Mouse (Mus musculus) WW6 (cell line): ENCODE data around the gene Lman2.

Experiments used
- DNase-seq: peaks from one replicate; pipeline ENCODE4 v3.0.0-alpha.2; 2013; ENCODE audit warnings: low read depth, low spot score

The Lman2 gene

DNA sequence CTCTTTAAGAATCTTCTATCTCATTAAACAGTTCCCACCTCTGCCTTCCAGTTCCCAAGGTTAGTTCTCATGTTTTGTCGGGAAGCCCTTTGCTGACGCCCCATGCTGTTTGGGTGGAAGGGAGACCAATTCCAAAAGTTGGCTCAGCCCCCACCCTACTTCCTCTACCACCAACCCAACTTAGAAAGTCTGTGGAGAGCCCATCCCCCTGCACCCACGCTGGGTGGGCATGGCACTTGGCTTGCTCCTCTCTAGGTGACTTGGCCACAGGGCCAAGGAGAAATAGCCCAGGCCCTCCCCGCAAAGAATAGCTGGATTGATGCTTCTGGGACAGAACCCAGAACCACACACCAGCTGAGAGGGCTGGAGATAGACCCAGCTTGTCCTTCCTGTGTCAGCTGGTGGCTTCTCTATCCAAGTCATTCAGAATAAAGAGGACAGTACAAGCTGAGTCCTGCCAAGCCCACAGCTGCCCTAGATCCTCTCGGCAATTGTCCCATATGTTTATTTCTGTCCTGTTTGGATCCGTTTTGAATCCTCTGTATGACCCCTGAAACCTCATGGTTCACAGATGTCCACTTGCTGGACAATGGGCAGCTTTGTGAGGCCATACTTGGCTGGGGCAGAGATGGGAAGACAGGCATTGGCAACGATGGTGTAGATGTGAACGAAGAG, 8.6 kb upstream of the Lman2 start:
- no peak for DNase-seq

DNA sequence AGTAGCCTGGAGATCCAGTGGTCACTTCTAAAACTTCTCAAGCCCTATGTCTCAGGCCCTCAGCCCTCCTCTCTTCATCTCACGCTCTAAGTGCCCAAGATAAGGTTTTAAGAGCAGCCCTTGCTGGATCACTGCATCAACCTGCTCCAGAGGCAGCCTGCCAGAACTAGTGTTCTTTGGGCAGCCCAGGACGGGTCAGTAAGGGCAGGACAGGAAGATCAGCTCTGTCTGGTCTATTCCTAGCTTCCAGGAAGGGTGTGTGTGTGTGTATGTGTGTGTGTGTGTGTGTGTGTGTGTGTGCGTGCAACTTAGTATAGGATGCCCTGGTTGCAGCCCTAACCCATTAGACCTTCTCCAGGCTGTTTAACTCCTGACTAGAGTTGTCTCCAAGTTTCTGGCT, 7.7 kb upstream of the Lman2 start:
- DNase-seq, result no peak

DNA sequence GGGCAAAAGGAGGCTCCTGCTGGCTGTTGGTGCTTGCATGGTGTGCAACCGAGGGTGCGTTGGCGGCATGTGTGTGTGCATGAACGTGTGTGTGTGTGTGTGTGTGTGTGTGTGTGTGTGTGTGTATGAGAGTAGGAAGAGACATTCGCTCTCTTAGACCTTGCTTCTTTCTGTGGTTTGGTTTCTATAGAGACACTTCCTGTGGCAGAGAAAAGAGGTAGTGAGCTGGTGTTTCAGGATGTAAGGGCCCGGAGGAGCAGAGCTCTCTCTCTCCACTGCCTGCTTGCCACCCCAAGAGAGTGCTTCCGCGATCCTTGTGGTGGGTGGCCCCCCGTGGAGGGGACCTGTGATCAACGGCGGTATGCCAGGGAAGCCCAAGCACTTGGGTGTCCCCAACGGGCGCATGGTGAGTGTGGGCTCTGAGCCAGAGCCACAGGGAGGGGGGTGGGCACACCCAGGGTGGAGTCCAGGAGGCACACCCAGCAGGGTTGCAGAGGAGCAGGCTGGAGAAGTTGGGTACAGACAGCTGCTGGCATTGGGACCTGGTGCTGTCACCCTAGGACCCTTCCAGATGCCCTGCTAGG, 7.0 kb upstream of the Lman2 start, which contains the start of gene Rgs14:
Gene Rgs14, plus strand, starts transcription at position 202 of the 584 bp plus-strand sequence.
- DNase-seq, result no peak

DNA sequence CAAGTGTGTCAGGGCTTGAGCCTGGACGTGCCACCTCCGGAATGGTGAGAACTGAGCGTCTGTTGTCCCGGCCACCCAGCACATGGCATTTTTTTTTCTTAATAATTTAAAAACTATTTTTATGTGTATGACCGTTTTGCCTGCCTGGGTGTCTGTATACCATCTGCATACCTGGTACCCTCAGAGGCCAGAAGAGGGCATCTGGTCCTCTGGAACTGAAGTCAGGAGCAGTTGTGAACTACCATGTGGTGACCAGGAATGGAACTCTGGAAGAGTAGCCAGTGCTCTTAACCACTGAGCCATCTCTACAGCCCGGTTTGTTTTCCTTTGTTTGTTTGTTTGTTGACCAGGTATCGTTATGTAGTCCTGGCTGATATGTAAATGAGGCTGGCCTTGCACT, 5.8 kb upstream of the Lman2 start:
- DNase-seq, result no peak

DNA sequence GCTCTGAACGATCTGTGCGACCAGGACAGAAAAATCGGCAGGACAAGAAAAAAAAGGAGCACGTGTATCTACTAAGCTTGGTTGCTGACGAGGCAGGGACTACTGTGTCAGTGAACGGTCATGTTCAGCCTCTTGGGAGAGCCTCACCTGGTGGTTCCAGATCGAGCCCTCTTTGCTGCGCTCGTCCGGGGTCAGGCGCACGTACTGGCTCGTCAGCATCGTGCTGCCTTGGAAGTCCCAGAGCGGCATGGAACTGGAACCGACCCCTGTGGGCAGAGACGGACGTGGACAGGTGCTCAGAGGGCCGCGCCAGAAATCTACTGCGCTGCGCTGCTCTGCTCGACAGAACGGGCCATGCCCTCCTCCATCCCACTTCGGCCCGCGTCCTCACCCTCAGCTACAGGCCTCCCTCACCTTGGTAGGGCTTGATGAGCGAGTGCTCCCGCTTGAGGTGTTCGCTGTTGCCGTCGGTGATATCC, 570 bp downstream of the Lman2 start:
- DNase-seq, result no peak

DNA sequence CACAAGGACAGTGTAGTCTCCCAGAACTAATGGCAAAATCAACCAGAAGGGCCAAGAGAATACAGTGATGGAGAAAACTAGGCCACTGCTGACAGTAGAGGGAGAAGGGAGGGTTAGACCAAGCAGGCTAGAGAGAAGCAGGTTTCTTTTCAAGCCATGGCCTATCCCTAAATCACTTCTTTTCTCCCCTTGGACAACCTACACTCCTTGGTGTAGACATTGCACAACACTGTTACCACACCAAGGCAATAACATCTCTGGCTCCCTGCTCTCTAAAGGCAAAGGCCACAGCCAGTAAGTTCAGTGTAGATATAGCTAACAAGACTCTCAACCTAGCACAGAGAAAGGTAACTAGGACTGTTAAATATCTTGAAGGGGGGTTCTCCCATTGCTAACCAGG, 1.4 kb downstream of the Lman2 start:
- no peak for DNase-seq

DNA sequence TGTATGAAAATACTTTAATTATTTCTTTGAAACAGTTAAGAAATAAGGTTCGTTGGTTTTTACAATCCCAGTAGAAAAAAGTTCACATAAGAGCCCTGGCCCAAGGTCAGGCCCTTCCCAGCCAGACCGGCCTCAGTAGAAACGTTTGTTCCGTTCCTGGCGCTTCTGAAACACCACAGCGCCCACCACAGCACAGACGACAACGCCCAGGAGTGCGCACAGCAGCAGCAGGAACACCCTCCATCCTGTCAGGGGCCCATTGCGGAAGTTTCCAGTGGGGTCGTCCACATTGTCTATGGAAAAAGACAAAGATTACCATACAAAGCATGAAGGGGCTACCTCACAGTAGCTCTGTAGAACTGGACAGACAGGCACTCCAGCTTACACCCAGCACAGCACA, 15.8 kb downstream of the Lman2 start:
- no peak for DNase-seq

DNA sequence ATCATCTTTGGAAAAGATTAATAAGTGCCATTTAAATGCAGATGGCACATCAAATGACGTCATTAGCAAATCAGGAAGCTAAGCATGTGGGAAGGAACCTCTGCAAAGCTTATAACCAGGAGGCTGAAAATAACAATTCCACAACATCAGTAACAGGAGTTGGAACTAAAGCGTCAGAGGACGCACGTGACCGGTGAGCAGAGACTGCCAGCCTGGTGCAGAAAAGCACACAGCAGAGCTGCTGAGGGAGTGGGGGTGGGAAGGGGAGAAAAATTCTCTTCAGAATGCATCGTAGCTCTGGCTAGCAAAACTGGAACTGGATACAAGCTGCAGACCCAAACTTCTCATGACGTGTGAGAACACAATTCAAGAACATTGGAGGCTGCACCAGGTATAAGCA, 18.3 kb downstream of the Lman2 start:
- DNase-seq, result no peak

DNA sequence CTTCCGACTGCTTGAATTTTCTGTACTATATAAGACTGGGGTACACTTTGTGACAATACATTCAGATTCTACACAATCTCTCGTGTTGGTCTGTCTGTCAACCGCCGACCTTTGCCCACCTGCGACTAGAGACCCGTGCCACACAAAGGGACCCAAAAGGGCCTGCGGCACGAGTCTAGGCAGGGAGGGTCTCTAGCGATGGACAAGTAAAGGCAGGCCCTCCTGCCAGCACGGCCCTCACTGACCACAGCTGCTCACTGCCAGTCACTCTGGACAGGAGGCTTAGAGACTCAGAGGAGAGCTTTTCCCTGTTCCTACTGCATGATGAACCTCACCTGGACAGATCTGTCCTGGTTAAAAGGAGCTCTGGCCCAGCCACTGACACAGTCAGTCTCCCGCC, 20.1 kb downstream of the Lman2 start:
- no peak for DNase-seq

DNA sequence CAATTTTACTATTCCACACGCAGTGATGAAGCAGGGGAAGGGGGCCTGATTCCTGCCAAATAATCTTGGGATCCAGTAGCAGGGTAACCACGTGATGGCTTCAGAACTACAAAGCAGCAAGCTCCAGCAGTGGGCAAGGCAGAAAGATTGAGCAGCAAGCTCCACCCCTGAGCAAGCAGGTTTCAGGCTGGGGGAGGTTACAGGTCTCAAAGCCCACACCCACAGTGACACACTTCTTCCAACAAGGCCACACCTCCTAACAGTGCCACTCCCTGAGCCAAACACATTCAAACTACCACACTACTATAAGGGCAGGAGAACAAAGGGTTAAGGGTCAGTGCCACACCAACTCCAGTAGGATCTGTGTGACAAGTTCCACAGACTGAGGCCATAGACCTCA, 23.3 kb downstream of the Lman2 start:
- DNase-seq, result no peak

DNA sequence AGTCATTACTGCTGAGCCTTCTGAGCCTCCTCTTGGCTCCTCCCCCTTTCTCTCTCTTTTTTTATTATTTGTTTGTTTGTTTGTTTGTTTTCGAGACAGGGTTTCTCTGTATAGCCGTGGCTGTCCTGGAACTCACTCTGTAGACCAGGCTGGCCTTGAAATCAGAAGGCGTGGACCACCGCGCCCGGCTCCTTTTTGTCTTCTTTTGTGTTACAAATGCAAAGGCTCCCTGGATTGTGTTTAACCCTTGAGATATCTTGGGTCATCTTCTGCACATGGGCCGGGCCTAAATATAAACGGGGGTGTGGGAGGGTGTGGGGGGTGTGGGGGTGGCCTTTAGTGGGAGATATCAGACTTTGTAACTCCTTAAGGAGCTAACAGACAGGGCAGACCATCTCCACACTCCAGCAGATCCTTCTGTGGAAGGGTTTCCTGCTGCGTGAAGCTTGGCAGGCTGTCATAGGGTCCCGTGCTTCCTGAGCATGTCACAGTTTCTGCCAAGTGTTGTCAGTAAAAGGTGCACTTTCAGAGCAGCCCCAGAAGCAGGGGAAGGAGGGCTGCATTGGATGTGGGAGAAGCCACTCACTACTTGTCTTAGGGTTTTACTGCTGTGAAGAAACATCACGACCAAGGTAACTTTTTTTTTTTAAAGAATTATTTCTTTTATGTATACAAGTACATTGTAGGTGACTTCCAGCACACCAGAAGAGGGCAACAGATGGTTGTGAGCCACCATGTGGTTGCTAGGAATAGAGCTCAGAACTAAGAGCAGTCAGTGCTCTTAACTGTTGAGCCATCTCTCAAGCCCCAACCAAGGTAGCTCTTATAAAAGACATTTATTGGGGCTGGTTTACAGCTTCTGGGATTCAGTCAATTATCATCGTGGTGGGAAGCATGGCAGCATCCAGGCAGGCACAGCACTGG, 24.2 kb downstream of the Lman2 start:
- no peak for DNase-seq

DNA sequence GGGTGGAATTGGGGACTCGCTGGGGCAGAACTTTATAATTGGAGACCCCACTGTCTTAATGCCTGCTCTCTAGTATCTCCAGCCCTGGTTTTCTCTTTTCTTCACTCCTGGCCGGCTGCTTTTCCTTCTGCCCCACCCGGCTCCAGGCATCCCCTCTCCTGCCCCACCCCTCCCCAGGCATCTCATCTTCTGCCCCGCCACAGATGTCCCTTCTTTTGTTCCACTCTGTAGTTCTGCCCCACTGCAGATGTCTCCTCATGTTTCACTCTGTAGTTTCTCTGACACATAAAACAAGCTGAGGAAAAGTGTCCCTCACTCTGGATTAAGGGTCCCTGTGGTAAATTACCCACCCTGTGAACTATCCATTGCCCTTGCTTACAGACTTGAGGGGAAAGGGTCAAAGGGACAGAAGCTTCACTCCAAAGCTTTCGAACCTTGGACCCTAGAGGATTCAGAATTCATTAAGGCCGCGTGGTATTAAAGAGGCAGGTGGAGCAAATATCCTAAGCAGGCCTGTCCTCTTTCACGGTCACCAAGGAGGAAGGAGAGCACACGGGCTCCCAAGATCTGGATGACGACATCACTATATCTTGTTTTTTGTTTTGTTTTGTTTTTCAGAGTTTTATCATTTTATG, 25.1 kb downstream of the Lman2 start:
- DNase-seq, result no peak

DNA sequence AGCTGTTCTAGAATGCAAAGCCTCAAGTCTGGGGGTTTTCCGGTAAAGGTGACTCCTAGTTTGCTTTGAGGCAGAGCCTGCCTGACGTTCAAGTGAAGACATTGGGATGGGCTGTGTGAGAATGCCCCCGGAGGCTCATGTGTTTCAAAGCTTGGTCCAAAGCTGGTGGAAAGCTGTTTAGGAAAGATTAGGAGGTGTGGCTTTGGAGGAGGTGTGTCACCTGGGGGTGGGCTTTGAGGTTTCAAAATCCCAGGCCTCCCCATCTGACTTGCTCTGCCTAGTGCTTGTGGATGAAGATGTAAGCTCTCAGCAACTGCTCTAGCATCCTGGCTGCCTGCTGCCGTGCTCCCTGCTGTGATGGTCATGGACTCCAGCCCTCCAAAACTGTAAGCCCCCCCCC, 26.9 kb downstream of the Lman2 start:
- DNase-seq, result no peak

DNA sequence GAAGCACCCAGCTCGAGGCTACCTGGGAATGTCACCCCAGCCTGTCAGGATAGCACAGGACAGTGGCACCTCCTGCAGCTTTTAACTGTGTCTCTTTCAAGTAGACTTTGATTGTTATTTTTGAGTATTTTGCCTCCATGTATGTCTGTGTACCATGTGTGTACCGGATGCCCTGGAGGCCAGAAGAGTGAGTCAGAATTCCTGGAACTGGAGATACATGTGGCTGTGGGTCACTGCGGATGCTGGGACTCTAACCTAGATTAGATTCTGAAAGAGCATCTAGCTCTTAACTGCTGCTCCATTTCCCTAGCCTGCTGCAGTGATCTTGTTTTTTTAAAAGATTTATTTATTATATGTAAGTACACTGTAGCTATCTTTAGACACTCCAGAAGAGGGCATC, 30.3 kb downstream of the Lman2 start:
- DNase-seq, result no peak

DNA sequence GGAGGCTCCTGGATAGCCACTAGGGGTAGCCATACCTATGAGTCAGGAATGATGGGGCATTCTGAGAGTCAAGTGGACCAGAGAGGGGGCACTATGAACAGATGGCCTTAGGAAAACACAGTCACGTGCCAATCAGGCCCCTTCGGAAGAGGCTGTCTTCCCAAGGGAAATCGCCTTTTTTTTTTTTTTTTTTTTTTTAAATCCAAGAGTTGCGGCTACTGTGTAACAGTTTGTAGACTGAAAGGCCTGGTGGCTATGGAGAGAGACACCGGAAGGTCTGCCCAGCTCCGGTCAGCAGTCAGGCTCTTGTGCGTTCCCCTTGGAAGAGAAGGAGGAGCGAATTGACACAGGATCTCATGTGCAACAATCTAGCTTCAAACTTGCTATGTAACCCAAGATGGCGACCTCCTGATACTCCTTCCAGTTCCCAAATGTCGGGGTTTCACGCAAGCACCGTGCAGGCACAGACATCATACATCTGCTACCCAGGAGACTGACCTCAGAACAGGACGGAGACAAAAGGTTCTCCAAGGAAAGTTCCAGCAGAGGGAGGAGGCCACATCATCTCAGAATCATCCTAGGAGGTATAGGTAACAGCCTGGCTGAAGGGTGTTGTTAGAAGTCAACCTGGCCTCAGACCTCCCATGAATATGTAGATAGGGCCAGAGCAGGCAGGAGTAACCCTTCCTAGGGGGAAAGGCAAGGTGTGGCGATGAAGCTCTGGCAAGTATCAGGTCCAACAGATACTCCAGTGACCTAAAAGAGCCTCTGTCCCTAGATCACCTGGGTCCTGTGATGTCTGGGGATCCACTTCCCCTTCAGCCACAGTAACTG, 31.8 kb downstream of the Lman2 start:
- no peak for DNase-seq

DNA sequence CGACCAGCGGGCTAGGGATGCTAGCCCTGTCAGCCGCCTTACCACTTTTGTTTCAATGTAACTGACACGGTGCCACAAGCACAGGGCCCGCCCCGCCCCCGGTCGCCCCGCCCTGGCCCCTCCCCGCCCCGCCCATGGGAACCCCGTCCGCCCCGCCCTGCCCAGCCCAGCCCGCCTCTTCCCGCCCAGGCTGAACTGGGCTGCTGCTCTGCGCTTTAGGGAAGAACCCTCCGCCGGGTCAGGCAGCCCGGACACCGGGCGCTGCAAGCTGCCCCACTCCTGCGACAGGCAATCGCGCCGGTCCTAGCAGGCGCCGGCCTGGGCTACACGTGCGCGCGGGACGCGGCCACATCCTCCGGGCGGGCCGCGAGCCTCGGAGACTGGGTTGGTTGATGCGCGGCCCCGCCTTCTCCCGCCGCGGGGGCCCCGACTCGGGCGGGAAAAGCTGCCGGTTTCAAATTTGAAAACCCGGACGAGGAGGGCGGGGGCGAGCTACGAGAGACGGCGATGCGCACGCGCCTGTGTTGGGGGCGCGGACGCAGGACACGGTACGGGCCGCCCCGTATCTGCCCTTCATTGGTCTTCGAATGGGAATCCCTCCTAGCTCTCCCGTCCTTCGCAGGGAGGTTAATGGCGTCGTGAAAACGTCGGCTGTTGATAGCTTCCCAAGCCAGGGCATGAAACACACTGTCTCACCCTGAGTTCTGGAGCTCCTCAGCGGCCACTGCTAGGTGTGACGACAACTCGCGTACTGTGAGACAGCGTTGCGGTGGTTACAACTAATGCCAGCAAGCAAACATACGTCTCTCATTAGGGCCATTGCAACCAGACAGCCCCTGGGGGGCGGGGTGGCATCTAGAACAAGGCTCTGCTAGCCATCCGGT, 32.7 kb downstream of the Lman2 start, which contains the start of gene Mxd3:
Gene Mxd3, minus strand, starts transcription at position 141 of the 884 bp plus-strand sequence.
- DNase-seq, result peak; percentile 68

DNA sequence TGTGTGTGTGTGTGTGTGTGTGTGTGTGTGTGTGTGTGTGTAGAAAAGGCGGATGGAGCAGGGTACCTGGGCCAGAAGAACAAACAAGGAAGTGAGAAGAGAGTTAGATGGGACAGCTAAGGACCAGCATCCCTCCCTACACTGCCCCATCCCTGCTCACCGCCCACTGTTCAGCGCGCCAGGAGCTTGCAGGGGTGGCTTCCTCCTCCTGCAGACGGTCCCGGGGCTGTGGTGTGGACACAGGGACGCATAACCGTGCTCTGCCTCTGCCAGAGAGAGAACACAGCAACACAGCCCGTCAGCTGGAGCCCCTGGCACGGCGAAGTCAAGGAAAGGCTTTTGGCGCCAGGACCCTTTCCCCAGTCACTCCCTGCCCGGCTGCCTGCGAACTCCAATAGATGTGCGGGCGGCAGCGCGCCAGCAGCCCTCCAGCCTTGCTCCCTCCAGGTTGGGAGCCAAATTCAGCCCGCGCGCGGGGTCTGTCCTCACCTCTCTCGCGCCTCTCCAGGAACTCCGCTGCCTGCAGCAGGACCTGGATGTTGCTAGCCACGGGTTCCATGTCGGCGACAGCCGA, 33.4 kb downstream of the Lman2 start:
- DNase-seq, result no peak

DNA sequence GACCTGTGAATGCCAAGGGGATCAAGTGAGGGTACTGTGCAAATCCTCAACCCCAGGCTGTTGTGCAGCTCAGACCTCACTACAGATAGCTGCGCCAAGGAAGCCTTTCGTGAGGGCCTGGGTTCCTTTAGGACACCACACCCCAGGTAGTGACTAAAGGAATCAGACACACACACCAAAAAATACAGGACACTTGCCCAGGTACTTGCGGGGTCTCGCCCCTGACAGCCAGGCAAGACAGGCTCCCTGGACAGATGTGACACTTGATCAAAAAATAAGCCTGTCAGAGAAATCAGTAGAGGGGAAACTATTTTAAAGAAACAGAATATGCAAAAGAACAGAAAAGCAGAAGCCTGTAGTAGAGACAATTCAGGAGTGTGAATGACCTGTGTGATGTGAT, 33.9 kb downstream of the Lman2 start:
- no peak for DNase-seq

DNA sequence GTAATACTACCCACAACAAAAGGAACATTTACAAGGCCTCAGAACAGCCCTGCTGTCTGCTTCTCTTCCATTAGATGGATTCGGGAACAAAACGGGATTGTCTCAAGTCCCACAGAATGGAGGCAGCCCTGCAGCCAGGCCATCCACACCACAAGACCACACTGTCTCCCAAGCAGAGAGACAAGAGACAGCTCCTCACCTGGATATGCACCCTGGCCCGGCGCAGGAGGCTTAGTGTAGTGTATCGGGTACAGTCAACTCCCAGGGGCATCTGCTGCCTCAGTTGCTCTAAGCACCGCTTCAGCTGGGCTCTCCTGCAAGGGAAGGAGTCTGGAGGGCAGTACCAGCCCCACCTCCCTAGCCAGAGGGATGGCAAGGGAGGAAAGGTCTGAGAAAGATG, 34.4 kb downstream of the Lman2 start:
- no peak for DNase-seq

DNA sequence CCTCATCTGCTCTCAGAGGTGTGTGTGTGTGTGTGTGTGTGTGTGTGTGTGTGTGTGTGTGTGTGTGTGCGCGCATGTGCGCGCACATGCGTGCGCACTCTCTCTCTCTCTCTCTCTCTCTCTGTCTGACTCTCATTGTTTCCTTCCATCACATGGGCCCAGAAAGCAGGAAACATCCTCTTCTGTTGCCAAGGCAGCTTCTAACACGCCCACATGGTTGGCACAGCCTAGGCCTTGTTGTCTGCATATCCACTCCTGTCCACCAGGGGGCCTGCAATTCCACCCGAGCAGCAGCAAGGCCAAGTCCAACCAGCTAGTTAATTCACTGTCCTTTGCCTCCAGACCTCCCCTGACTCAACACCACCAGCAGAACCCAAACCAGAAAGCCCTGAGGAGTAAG, 35.0 kb downstream of the Lman2 start:
- DNase-seq, result peak; percentile 70
